Mouse (Mus musculus) CH12.LX (cell line): ENCODE measurements around the gene 2010300C02Rik.

Source experiments
- CTCF ChIP-seq, 2 experiments: IDR thresholded peaks in 1 of 2; conservative IDR thresholded peaks in 1 of 2; 2 replicates each; pipeline ENCODE4 v1.5.1; 2011 to 2012; ENCODE audit warnings: low read depth in 2 of 2, low read length in 2 of 2, improper control_type of control experiment in 1 of 2, inconsistent platforms in 1 of 2, mild to moderate bottlenecking in 1 of 2, moderate library complexity in 1 of 2
- EP300 ChIP-seq: IDR thresholded peaks from 2 replicates; pipeline ENCODE4 v1.6.1; 2011; ENCODE audit warnings: low read length, improper control_type of control experiment
- HCFC1 ChIP-seq: IDR thresholded peaks from 2 replicates; pipeline ENCODE4 v1.6.1; 2012; ENCODE audit warnings: low read depth, mild to moderate bottlenecking, inconsistent platforms, low read length, improper control_type of control experiment
- POLR2A ChIP-seq: IDR thresholded peaks from 2 replicates; pipeline ENCODE4 v1.6.1; 2011; ENCODE audit warnings: low read depth, mild to moderate bottlenecking, improper control_type of control experiment, low read length
- SIN3A ChIP-seq: IDR thresholded peaks from 2 replicates; pipeline ENCODE4 v1.6.1; 2012; ENCODE audit warnings: low read length, improper control_type of control experiment, inconsistent platforms
- SMC3 ChIP-seq: IDR thresholded peaks from 2 replicates; pipeline ENCODE4 v1.6.1; 2011; ENCODE audit warnings: low read depth, low read length, improper control_type of control experiment
- TCF12 ChIP-seq: IDR thresholded peaks from 2 replicates; pipeline ENCODE4 v1.6.1; 2014; ENCODE audit warnings: low read depth, mild to moderate bottlenecking, inconsistent platforms, low read length, improper control_type of control experiment
- ZC3H11A ChIP-seq: IDR thresholded peaks from 2 replicates; pipeline ENCODE4 v1.6.1; 2012; ENCODE audit warnings: low read depth, mild to moderate bottlenecking, inconsistent platforms, low read length, improper control_type of control experiment

DNA sequence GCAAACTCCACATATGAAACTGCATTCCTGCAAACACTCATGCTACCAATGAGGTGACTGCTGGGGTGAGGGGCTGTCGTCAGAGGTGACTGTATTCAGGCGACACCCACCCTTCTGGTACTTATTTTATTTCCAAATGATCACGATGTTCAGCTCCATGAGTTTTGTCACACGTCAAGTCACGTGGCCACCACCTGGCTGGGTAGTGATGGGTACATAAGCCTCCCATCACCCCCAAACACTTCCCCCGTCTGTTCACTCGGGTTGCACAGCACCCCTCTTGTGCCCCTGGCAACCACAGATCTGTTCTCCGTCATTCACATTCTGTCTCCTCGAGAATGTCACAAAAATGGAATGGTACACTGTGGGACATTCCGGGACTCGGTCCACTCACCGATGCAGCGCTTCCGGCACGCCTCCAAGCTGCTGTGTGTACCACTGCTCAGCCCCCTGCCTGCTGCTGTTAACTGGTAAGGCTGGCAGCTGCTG is 32.9 kb downstream of the 2010300C02Rik start:
- TF ChIP-seq POLR2A (no peak), SIN3A (no peak), ZC3H11A (no peak), SMC3 (no peak), CTCF (conservative IDR thresholded peaks at IDR 0.05 in 1 of 2, IDR thresholded peaks at IDR 0.05 in 1 of 2; ENCODE audit: low read depth in 2 of 2, low read length in 2 of 2) (no peak), EP300 (no peak), HCFC1 (no peak), TCF12 (no peak)
